Mouse (Mus musculus) heart, adult 11 months (tissue): ENCODE results near the gene 1700024P04Rik.

Source experiments
- DNase-seq: peaks from one replicate; pipeline ENCODE4 v3.0.0; 2022

1700024P04Rik gene

GRCm38 (mm10) chr13:98984465-98984864 lies at the start of gene 1700024P04Rik:
Gene 1700024P04Rik (minus strand): TSS chr13:98984565.
- DNase-seq = peak; percentile 21

DNA sequence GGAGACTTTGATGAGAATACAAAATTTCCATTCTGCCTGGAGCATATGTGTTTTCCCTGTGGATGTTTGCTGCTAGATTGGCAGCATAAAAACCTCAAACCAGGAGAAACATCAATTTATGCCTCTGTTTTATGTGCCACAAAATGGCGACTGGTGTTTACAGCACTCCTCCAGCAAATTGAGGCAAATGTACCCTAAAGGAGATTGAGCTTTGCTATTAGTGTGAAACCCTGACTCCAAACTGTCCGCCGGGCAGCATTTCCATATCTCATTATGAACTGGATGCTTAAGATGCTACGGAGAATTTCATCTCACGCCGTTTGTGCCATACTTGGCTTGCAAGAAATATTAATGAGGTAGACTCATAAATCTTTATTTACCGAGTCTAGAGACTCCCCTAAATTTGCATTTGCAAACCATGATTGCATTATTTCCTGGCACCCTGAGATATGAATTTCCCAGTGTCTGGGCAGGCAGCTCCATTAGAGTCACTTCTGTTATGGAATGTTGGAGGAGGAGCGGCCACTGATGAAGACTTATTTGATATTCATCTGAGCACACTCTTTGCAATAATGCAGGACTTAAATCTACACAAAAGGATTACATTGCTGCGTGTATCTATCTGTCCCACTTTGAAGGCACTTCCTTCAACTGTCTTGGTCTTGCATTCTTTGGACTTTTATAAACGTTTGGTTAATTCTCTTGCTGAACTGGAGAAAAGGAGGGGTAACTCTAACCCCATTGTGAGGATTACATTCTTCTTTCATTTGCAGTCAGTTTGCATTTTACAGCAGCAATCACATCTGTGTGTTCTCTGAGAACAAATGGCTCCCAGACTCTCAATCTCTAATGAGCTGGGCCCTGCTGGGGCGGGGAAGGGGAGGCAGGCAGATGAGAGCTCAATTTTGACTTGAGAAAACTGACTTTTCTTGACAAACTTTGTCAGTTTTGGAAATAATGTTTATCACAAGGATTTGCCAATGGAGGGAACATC lies 47.2 kb upstream of the 1700024P04Rik start:
- peak; percentile 22 for DNase-seq

DNA sequence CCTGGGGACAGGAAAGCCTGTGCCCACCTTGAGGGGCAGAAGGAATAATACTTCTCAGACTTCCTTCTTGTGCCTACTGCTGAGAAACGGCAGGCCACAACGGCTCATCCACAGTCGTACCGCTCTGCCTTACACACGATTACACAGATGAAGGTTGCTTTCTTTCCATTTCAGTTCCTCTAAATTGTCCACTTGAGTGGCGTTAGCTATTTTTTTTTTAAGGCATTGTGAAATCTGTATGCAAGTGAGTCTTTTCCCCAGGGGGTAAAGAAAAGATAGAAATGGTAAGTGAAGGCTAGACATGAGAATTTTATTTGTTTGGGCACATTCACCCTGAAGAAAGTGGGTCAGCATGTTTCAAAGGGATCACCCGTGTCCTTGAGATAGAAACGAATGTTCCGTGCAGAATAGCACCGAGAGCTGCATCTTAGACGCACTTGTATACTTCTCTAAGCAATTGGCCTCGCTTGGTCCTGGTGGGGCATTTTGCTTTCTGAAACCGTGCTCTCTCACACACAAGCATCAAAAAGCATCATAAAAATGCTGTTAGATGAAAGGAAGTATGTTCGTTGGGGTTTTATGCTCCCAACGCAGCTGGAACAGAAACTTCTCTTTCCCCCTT lies 46.3 kb upstream of the 1700024P04Rik start:
- DNase-seq = peak; percentile 52

DNA sequence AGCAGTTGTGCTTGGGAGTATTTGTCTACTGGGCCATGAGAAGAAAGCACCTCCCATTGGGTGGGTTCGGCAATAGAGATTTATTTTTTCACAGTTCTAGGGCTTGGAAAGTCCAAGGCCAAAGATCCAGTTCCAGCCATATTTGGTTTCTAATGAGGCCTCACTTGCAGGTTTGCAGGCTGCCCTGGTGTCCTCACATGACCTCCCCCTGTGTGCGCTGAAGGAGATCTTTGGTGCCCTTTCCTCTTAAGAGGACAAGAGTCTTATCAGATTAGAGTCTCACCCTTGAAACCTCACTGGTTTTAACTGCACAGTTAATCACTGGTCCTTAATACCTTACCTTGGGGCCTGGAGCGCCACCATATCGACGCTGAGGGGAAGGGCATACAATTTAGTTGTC lies 40.9 kb upstream of the 1700024P04Rik start:
- DNase-seq = peak; percentile 63

DNA sequence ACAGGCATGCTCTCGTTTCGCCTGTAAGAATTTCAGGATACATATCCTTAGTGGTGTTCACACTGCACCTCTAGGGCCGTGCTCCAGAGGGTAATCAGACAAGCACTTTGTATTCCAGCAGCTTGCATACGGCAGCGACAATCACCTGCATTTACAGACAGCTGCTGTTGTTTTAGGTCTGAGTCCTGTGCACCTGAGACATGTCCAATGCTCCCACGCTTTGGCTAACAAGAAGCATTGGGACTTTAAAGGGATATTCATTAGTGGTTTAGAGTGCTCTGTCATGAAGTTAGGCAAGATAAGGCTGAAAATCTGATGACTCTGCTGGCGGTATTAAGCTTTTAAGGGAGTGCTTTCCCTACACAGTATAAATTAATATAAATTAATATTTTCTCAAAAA lies 37.7 kb upstream of the 1700024P04Rik start:
- peak; percentile 44 for DNase-seq

GRCm38 (mm10) chr13:99021181-99021580 lies 36.8 kb upstream of the 1700024P04Rik start:
- DNase-seq = peak; percentile 29

DNA sequence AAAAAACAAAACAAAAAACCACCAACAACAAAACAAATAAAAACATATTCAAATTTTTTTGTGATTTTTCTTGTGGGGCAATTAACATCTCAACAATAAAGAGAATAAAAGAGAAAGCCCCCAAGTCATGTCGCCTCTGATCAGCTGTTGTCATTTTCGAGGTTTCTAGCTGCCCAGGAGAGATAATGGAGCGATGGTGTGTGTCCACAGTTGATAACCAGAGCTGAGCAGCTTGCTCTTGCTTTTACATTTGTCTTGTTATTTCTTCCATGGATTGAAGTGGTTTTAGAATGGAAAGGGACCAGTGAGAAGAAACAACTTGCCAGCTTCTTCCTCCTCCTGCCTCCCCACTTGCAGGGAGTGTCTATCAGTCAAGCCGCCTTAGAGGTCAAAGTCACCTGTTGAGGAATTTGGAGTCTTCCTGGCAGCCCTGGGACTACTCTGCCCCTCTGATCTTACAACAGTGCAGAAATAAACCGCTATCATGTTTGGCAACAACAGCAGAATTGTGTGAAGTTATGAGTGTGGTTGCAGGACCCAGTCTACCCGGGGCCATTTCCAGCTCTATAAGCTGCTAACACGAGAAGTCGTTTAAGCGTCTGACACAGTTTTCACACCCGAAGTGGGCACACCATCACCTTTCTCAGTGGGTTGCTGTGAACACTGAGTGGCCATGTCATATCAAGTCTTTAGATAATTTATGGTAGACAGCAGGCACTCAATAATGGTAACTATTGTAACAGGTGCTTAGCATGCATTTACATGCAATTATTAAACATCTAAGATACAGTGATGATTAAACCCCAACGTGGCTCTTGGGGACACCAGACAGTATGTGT lies 35.7 kb upstream of the 1700024P04Rik start:
- DNase-seq = peak; percentile 81

- peak; percentile 97 for DNase-seq
Observed at GRCm38 (mm10) chr13:99018526-99019201, 34.3 kb upstream of the 1700024P04Rik start.

- peak; percentile 64 for DNase-seq
Observed at GRCm38 (mm10) chr13:99016696-99017095, 32.3 kb upstream of the 1700024P04Rik start.

- DNase-seq = peak; percentile 27
Observed at GRCm38 (mm10) chr13:99012891-99013290, 28.5 kb upstream of the 1700024P04Rik start.

- DNase-seq = peak; percentile 83
Observed at GRCm38 (mm10) chr13:99008013-99008412, 23.6 kb upstream of the 1700024P04Rik start.

- peak; percentile 85 for DNase-seq
Observed at GRCm38 (mm10) chr13:99006389-99007099, 22.2 kb upstream of the 1700024P04Rik start.

DNA sequence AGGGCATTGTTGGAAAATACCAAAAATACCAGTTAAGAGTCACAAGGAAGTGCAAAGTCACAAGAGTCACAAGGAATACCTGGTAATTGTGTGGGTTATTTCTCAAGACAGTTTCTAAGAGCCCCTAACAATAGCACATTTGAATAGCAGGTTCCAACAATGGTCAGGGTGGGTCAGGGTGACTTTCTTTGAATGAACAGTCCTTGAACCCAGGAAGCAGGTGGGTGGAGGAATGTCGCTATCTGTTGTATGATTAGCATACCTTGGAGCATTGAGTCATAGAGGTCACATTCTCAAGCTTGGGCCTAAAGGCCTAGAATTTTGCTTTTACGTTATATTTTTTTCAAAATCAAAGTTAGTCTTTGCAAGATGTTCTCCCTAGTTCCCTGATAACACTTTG lies 17.3 kb upstream of the 1700024P04Rik start:
- peak; percentile 60 for DNase-seq

GRCm38 (mm10) chr13:98997025-98997424 lies 12.7 kb upstream of the 1700024P04Rik start:
- DNase-seq = peak; percentile 90

DNA sequence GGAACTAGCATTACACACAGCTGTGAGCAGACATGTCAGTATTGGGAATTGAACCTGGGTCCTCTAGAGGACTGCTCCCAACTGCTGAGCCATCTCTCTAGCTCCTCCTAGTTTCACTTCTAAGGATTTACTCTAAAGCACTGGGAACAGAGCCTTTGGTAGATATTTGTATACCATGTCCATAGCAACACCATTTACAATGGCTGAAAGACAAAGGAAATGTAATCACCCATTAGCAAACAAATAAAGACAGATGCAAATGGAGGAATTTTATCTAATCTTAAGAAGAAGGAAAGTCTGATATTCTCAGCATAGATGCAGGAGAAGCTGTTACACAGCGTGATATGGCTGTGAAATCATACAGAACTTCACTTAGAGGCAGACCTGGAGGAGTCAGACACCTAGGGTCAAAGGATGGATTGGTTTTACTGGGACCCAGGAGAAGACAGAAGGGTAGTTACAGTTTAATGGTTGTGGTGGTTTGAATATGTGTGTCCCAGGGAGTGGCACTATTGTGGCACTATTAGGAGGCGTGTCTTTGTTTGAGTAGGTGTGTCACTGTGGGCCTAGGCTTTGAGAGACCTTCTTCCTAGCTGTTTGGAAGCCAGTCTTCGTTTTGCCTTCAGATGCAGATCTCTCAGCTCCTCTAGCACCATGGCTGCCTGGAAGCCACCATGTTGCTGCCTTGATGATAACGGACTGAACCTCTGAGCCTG lies 7.1 kb downstream of the 1700024P04Rik start:
- peak; percentile 50 for DNase-seq

- DNase-seq = peak; percentile 55
Observed at GRCm38 (mm10) chr13:98976022-98976421, 8.3 kb downstream of the 1700024P04Rik start.

DNA sequence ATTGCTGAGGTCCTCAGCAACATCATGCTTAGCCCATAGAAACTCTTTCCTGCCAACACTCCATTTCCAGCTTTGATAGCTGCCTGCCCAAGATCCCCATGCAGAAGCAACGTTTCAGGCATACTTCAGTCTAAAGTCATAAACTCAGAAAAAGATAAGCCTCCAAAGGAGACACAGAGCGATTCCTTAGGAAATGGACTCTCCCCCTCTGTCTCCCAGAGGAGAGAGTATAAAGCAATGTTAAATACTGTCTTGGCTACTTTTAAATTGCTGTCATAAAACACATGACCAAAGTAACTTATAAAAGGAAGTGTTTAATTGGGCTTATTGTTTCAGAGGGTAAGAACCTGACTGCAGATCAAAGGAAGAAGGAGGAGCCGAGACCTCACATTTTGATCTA lies 12.3 kb downstream of the 1700024P04Rik start:
- DNase-seq = no peak

GRCm38 (mm10) chr13:98971641-98972040 lies 12.7 kb downstream of the 1700024P04Rik start:
- DNase-seq = peak; percentile 72

GRCm38 (mm10) chr13:98968517-98968916 lies 15.8 kb downstream of the 1700024P04Rik start:
- peak; percentile 86 for DNase-seq

- DNase-seq = peak; percentile 89
Observed at GRCm38 (mm10) chr13:98967942-98968341, 16.4 kb downstream of the 1700024P04Rik start.

GRCm38 (mm10) chr13:98966583-98966982 lies 17.8 kb downstream of the 1700024P04Rik start:
- DNase-seq = peak; percentile 87
